Mouse (Mus musculus) adipocyte (in vitro differentiated cells): Measurements from ENCODE around the gene Nfia.

Source experiments
- DNase-seq: peaks from one replicate; pipeline ENCODE4 v3.0.0-alpha.2; 2016; ENCODE audit warnings: low spot score

The Nfia gene

DNA sequence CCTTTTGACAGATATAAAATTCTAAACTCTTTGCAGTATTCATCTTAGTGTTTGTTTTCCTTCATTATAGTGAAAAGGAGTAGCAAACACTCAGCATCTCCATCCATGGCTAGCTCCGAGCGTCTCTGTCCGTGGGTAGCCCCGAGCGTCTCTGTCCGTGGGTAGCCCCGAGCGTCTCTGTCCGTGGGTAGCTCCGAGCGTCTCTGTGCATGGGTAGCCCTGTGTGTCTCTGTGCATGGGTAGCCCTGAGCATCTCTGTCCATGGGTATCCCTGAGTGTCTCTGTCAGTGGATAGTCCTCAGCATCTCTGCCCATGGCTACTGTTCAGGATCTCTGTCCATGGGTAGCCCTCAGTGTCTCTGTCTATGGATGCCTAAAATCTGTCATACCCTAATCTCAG, 140.0 kb downstream of the Nfia start:
- DNase-seq: no peak

DNA sequence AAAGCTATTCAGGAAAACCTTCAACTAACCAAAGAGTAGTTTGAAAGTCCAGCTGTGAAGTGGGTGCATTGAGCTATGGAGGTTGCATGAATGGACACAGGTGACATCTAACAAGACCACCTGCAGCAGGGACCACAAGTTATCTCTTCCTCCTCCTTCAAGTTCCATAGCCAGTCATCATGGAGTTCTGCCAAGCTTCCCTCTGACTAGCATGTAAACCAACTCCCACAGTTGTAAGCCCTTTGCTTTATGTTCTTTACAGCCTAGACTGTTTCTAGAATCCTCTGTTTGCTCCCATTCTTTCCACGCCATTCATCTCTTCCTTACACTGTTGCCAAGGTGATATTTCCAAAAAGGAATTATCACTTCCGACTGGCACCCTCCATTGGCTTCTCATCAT, 141.8 kb downstream of the Nfia start:
- DNase-seq: no peak

DNA sequence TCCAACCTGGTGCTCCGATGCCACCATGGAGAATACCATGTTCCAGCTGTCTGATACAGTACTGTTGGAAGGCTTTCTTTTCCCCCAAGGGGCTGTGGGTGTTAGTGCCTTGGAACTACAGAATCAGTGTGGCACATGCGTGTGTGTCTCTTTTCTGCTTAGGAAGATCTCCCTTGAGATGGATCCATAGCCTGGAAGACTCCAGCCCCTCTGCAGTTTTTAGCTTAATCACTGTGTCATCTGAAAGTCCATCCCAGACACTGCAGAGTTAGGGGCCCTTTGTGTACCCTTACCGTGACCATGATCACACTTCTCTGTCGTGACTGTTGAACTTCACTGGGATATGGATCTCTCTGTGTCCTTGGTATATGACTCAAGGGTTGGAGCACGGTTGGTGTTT, 142.2 kb downstream of the Nfia start:
- no peak for DNase-seq

DNA sequence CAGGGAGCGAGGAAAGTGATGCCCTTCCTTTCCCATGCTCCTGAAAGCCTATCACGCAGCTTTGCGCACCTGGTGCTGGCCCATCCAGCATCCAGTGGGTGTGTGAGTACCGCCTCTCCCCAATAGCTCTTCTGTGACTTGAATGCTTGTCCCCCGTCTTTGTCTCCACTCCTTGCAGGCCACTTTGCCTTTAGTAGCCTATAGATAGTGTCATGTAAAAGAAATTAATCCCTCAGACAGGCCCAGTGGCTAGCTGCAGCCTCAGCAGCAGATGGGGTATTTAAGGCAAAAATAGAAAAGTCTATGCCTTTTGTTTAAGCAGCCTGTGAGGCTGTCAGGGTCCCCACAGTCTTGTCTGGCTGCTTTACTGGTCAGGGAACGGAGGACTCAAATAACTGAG, 145.0 kb downstream of the Nfia start:
- DNase-seq: no peak

DNA sequence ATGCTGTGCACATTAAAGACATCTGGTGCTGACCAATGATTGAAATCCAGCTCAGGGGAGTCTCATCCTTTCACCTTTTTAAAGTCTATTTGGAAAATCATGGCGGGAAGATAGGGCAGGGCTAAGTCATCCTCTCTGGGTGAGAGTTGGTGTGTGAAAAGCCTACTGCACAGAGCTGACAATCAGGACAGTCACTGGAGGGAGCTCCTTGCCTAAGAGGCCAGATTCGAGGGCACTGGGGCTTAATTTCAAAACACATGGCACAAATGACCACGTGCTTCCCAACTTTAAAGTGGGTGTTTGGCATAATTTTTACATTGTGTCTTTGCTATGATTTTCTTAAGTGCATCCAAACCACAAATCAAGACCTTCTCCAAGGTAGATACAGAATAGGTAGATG, 146.1 kb downstream of the Nfia start:
- peak; percentile 60 for DNase-seq

DNA sequence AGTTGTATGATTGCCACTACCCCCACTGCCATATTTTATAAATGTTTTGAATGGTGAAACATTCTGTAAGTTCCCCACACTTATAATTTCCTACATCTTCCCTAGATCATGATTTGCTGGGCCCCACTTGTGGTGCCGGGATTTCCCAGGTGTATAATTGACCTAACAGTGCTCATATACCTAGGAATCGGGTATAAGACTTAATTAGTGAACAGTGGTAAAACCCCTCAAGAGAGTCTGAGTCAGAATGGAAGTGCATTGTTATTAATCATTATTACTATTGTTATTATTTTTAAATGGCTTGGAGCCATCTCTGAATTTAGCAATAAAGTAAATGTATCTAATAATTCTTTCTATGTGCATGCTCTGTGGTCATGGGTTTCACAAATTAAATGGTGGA, 147.2 kb downstream of the Nfia start:
- no peak for DNase-seq

DNA sequence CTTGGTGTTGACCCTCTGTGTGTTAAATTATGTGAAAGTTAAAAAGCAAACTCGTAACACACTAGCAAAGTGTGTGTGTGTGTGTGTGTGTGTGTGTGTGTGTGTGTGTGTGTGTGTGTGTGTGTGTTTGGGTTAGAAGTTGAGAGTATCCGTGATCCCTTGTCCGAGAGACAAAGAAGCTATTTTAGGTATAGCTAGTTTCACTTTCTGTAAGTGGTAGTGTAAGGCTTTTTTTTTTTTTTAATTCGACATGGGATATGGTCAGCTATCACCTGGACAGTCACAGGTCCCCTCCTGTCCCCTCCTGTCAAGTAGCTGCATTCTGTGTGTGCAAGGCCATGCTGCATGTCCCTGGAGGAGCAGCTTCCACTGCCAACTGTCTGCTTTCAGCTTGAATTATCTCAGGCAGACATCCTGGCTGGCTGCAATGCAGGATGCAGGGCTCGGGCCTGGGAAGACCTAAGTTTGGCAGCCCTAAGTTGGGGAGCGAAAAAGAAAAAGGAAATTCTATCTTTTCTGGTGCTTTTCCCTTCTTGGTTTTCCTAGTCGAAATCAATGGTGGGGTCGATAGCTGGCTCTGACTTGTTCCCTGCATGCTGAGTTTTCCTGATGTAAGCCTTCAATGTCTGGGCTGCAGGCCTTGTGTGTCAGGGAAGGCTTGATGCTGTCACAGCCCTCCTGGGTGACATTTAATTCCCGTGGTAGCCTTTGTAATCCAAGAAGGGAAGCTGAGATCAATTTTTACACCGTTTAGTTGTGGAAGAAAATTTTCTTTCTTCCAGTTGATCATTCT, 147.9 kb downstream of the Nfia start:
- peak; percentile 37 for DNase-seq

DNA sequence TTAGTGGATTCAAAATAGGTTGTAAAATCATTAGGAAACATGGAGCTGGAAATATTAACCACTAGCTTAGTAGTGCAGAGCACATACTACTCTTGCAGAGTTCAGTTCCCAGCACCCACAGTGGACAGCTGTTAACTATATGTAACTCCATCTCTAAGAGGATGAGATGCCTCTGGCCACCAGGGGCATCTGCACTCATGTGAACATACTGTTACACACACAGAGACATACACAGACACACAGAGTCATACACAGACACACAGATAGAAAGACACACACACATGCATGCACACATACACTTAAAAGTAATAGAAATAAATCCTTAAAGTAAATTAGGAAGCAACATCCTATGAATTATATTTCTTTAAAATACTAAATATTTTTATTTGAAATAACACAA, 149.1 kb downstream of the Nfia start:
- no peak for DNase-seq

DNA sequence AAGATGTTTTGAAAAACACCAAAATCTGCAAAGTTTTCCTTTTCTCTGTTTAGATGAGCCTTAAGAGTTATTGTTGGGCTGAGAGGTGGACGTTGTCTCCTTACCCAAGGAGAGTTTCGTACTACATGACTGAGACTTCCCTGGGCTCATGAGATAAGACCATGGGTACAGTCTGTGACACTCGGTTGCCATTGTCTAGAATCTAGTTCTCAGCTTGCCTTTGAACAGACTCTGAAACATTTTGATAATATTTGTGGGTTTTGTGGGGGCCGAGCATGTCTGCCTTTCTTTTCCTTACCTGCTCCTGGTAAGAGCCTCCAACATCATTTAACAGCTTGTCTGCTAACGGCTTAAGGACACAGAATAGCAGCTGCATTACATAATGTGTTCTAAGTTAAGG, 150.7 kb downstream of the Nfia start:
- DNase-seq: no peak

DNA sequence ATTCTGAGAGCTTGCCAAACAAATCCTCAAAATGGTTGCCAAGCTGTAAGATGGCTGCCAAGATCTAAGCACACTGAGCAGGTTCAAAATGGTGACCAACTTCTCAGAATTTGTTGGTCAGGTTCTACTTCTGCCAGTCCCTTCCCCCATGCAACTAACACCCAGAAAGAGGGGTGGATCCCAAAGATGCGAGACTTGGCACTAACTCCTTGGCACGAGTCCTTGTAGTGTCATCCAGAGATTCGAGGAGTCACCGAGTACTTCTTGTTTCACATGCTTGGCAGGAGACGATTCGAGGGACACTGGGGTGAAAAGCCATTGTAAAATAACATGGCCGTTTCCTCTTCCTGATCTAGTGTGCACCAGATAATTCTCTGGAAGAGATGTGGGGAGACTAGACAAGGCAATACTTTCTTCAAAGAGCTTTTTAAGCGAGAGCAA, 151.4 kb downstream of the Nfia start:
- DNase-seq: peak; percentile 97

DNA sequence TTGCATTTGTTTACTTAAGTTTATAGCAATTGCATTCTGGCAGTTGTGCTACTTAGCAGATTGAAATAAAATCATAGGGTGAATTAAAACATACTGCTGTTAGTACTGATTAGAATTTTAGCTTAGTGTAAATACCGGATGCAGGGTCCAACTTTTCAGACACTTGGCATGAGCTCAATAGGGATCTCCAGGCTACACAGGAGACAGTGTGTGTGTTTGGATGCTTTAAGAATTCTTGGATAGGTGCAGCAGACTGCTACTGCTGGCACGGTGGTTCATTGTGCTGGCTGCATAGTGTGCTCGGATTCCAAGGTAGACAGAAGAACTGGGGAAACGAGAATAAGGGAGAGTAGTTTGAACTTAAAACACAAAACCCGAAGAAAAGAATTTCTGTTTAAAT, 151.9 kb downstream of the Nfia start:
- no peak for DNase-seq

DNA sequence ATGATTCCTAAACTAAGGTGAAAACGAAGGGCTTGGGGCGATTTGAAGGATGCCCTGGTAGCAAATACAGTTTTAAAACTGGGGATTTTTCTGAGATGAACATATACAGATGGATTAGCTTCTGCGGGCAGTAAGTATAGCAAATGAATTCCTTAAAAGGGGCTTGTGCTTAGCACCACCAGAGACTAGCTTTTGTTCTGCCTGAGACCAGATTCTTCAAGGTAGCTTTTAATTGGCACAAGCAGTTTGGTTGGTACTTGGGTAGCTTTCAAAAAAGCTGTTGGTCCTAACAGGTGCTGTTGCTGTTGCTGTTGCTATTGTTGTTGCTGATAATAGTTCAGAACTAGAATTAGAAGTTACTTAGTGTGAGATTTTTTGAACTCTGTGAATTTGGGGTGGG, 152.3 kb downstream of the Nfia start:
- no peak for DNase-seq

DNA sequence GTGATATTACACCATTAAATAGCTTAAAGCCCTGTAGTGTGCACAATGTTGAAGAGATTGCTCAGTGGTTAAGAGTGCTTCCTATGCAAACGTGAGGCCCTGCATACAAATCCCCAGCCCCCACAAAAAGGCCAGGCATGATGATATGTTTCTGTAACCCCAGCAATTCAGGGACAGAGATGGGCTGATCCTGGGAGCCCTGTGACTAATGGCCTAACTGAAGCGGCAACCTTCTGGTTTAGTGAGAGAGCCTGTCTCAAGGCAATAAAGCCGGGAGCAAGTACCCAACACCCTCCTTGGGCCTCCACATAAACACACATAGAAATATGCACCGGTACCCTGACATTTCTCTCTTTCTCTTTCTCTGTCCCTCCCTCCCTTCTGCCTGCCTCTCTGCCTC, 153.1 kb downstream of the Nfia start:
- no peak for DNase-seq

DNA sequence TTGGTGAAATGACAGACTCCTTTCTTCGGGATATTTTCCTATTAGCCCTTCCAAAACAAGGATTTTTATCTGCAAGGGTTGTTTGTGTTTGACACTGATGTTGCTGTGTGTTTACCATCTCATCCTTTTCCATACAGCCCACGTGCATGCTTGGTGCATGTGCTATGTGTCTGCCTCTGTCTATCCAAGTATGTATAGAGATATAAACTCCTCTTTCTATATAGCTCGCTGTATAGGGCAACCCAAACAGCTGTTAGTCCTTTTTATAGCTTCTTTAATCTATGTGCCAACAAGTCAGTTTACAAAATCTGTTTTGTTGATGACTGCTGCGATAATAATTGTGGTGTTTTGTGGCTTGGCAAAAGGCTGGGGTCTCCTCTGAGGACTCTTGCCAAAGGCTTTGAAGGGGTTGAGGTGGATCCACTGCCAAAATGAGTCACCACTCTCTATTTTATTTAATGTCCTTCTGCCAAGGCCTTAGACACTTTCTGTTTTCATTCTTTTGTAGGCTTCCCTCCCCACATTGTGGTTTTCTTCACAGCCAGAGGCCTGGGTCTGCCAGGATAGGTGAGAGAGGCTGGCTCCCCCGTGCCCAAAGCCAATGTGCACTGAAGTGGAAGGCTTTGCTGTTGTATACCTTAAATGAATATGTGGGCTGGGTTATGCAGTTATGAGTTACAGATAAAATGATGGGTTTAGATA, 154.2 kb downstream of the Nfia start:
- DNase-seq: peak; percentile 39

DNA sequence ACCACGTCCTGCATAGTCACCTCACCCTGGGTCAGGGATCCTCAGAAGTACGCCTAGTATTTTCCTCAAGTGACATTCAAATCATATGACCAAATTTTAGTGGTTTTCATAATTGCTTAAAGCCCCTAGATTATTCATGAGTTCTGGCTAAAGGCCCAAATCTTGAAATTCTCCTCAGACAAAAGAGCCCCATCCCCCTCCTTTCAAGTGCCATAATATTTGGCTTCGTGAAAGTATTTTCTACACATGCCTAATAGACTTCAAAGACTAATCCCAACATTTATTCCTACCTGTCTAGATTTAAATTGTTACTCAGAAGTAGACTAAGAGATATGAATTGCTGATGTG, 154.7 kb downstream of the Nfia start:
- no peak for DNase-seq

DNA sequence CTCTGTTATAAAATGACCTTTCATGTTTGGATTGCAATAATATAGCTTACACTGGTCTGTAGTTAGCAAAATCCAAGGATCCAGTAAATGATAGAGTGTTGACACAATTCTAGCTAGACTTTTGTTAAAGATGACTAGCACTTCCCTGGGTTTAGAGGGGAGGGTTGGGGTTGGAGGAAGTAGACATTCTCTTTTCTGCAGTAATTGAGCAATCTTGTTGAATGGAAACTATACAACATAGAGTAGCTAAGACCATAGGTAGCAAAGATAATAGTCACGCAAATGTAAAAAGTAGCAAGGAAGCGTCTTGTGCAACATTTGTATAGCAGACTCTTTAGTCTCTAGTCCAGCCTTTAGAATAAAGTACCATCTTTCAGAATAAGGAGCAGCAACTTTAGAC, 163.8 kb downstream of the Nfia start:
- DNase-seq: no peak

DNA sequence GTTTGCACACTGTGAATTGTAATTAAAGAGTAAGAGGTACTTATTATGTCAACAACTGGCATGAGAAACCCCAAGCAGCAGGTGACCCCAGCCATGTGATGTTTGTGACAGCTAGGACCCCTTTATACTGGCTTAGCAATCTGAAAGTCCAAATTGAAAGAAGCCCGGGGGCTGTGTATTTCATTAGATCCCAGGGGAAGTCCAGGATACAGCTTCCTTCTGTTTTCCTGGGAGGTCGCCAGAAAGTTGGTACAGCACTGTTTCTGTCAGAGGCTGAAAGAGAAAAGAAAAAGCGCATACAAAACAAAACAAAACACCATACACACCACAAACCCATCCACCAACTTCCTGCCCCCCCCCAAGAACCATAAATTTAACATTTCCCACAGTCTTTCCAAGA, 164.4 kb downstream of the Nfia start:
- peak; percentile 65 for DNase-seq

DNA sequence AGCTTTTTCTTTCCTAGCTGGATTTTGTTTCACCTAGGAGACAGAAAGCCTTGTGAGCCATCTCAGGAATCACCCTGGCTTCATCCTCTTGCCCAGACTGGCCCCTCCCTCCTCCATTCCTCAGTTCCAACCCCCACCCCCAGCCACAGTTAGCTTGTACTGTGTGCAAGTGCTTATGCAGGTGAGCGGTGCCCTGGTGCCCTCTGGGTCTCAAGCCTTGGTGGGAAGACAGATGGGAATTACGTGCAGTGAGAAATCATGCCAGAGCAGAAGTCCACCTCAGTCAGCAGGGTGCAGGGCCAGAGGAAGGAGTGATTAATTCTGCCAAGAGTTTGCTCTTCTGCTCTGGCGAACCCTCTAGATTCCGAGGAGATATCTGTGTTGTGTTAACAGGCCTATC, 167.0 kb downstream of the Nfia start:
- no peak for DNase-seq

DNA sequence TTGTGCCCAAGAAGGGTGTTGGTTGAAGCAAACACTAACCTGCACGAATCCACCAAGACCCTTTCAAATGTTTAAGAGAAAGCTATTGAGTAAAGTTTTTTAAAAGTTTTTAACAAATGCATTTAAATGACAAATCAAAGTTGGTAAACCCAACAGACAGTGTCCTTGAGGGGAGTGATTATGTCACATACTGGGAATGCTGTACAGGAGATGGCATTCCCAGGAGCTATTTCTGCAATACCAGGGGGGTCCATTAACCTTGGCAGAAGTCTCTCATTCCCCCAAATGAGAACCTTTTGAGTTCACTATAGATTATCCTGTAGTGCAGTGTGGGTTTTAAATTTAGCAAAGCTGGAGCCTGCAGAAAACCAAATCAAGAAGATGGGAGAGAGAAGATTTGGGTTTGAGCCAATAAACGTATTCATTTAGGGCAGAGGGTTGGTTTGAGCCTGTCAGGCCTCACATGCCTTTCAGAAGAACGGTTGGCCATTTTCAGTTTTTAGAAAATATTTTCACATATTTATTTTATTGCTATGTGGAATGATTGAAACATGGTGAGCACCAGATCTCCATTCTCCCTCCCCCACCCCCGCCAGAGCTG, 167.5 kb downstream of the Nfia start:
- no peak for DNase-seq

DNA sequence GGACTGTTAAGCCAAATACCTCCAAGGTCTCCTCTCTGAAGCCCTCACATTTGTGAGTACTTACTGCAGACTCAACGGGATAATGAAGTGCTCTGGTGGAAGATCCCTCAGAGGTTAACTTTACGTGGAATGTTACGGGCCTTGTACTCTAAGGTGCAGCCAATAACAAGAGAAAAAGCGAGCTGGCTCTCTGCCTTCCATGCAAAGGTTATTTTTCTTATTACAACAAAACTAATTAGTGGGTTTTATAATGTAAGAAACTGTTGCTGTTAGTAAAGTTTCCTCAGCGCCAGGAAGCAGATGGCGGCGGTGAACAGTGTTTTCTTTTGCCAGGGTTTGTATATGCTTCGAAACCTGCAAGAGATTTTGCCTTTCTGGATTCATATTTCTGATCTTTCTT, 169.1 kb downstream of the Nfia start:
- DNase-seq: no peak

DNA sequence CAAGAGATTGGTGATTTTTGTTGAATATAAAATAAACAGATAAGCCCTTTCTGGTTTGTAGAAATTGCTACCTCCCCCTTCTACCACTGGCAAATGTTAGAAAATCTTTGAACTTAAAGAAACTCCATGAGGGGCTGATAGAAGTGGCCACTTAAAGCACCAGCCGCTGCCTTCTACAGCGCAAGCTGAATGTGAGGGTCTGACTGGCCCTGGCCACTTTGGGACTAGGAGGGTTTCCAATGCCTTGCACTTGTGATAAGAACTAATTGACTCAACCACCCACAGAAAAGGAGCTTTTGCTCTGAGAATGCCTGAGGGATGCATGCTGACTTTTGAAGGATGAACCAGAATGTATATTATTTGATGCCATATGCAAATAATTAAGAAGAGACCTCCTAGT, 171.8 kb downstream of the Nfia start:
- DNase-seq: no peak

DNA sequence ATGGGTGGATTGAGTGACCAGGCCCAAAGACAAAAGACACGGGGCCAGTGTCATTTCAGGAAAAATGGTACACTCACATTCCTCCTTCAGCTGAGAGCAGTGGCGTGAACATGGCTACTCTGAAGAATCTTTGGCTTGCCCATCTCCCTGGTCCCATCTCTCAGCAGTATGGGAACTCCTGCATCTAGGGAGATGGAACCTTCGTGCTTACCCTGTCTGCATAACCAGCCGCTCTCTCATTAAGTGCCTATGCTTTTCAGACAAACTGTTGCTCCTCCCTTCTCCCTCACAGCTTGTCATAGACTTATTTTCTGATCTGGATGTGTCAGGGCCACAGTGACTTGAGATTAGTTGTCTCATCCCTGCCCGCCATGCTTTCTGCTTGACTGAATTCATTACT, 174.9 kb downstream of the Nfia start:
- DNase-seq: no peak

DNA sequence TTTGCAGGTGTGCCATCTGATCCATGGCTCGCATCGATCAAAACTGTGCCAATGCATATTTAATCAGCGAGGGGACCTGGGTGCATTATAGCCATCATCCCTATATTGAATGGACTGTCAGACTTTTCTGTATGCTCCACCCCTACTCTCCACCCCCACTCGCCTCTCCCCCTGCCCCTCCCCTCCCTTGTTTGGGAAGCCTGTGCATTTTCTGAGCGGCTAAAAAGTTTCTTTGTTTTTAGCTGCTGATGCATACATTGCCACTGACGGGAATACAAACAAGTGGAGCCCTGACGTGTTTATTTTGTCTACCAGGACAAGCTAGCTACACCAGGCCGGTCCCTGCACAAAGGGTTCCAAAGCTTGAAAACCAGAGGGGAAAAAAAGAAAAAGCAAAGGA, 175.7 kb downstream of the Nfia start:
- DNase-seq: no peak
